Mouse (Mus musculus) gonadal fat pad, adult 2 months (tissue): Measurements from ENCODE around the gene Foxn3. TPM values are rescaled to one million over a fixed set of nuclear protein-coding genes. Genes with fewer than 3 reads are reported as not detected.

Experiments
- DNase-seq: peaks from one replicate; pipeline ENCODE4 v3.0.0-alpha.2; 2012; ENCODE audit warnings: low read depth
- polyA plus RNA-seq: library from polyadenylated mRNA; depleted of rRNA; stranded (reverse); fragments of >200 nt; gene quantifications from 2 replicates; pipeline ENCODE4 v1.2.3, GENCODE M21; 2012

Gene Foxn3
- polyA plus RNA-seq, 1 experiment = 30.5 TPM

DNA sequence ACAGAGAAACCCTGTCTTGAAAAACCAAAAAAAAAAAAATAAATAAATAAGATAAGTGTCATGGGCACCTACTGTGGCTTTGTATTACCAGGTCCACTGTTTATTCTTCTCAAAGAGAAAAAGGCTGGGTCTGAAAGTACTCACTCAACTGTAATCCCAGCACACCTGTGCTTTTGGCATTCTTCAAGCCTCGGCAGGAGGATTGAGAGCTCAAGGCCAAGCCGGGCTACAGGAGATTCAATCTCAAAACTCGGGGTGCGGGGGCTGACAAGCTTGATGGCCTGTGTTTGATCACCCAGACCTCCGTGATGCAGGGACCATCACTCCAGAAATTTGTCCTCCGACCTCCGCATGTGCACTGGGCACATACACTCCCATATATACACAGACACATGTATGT is 174.1 kb downstream of the Foxn3 start:
- DNase-seq = no peak

GRCm38 (mm10) chr12:99385897-99386834 is 177.2 kb downstream of the Foxn3 start:
- no peak for DNase-seq

DNA sequence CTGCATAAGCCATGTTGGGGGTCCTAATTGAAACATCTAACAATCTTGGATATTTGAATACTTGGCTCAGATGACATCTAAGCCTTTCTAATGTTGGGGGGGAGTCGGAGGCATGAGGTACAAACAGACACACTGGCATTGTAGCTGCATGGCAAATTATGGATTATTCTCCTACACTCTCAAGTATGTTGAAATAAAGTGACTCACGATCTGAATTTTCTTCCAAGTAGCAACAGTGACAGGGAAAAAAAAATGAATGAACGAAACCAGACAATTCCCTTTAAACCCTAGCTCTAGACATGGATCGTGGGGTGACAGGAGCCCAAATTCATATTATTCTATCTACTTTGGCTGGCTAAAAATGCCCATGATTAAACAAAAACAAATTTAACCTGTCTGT is 178.3 kb downstream of the Foxn3 start:
- no peak for DNase-seq

DNA sequence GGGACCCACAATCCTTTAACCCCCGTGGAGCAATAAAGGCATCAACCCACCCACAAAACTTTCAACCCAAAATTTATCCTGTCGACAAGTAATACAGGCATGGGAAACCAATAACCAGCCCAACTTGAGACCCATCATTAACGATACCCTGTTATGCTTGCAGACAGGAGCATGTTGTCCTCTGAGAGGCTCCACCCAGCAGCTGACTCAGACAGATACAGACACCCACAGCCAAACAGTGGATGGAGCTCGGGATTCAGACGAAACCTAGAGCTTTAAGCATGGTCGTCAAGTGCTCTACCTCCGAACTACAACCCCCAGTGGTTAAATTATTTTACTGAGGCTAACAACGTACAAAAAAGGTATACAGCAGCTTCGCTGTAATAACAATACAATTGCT is 182.1 kb downstream of the Foxn3 start:
- no peak for DNase-seq

GRCm38 (mm10) chr12:99380855-99381262 is 182.5 kb downstream of the Foxn3 start:
- no peak for DNase-seq

DNA sequence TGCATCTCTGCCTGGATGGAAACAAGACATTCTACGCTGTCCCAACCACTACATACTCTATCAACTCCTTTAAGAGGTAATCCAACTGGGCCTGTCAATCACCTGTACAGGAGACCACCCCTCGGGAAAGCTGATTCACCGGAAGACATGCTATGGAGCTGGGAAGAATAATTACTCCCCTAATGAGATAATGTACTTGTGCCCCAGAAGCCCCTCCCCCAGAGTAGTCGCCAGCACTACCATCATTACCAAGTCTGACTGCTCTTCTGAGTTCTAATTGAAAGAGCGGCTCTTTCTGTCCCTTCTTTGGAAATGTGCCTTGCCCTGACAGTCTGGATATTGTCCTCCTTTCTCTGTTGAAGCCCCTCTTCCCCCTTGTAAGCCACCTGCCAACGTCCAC is 183.3 kb downstream of the Foxn3 start:
- DNase-seq = no peak

DNA sequence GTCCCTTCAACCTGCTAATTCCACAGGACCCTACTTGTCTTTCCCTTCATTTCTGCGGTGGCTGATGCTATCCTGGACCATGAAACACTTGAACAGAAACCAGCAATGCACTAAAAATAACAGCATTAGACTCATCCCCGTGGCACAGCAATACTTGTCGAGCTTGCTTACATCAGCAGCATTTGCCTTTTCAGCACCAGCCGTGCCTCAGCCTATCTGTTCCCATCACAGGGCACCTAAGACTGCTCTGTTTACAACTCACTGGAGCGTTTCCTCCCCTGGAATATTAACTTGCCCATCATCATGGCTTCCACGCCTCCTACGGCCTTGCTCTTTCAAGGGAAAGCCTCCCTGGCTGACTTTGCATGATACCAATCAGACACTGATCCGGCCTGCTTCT is 185.1 kb downstream of the Foxn3 start:
- DNase-seq = no peak

DNA sequence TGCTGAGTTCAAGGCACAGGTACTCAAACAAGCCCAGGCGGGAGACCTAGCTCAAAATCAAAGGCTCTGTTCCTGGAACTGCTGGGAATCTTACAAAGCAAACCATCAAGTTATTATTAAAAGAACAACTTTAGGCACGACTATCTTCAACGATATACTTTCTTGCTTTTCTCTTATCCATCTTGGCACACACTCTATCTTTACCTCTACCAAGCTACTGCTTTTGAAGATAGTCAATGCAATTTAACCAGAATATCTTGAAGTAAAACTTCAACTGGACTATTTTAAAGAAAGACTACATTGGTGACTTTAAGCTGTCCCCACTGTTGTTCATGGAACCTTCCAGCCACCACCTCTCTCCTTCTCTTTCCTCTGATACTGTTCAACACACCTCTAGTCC is 185.7 kb downstream of the Foxn3 start:
- DNase-seq = no peak

DNA sequence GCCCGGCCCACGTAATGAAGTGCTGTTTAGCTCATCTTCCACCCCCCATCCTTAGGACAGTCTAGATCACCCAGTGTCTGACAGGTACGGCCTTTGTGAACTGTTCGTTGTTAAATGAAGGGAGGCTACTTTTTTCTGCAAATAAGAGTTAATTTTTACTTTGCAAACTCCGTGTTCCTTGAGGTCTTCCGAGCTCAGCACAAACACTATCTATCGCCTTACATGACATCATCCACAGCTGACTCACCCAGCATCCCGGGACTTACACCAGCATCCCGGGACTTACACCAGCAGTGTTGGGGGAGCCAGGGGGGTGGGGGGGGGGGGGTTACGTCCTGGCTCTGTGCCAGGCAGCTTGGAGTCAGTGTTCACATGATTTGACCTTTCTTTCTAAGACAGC is 186.3 kb downstream of the Foxn3 start:
- DNase-seq = no peak

GRCm38 (mm10) chr12:99375878-99376454 is 187.4 kb downstream of the Foxn3 start:
- DNase-seq = no peak

DNA sequence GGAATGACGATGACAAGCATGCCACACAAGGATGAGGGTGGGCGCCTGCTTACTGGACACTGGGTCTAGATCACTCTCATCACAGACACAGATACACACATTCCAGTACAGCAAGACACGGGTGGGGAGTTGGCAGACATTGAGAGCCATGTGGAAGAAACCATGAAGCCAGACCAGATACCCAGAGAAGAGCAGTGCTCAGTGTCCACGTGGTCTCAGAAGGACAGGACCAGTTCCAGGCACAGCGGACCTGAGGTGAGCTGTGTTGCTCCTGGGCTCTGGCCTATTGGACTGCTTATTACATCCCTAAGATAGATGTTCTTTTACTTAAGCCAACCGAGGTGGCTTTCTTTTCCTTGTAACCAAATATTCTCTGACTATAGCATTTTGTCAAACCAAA is 188.0 kb downstream of the Foxn3 start:
- DNase-seq = no peak

DNA sequence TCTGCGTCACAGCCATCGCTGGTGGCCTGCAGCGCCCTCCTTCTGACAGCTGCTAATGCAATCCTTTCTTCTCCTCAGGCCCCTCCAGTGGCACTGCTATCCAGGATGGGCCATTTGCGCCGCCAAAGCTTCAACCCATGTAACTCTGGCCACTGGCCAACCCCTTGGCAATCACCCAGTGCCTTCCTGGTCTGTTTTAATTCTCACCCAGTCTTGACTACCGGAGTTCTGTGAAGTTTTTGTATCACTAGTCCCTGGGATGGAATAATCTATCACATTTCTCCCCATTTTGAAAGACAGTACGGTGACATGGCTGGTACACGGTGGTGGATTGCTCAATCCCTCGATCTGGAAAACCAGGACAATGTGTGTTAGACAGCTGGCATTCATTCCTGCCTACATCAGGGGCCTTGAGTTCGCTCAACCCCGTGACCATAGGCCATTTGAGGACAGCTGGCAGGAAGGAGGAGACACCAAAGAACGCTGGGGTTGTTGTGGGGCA is 189.2 kb downstream of the Foxn3 start:
- DNase-seq = no peak

DNA sequence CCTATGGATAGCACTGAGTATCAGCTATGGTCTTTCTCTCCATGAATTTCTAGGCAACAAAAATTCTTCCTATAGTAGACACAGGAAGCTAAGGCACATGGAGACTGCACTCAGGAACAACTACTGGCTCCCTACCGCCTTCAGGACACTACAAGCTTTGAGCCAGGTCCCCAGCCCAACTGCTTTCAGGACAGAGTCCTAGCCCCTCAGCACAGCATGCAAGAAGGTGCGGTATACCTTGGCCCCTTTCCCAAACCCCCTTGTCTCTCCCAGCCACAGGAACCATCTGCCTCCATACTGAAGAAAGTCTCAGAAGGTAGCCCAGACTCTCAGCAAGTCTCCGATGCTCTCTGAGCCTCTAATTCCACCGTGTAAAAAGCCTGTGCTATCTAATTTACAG is 189.8 kb downstream of the Foxn3 start:
- DNase-seq = no peak

GRCm38 (mm10) chr12:99371500-99371899 is 191.9 kb downstream of the Foxn3 start:
- DNase-seq = no peak

DNA sequence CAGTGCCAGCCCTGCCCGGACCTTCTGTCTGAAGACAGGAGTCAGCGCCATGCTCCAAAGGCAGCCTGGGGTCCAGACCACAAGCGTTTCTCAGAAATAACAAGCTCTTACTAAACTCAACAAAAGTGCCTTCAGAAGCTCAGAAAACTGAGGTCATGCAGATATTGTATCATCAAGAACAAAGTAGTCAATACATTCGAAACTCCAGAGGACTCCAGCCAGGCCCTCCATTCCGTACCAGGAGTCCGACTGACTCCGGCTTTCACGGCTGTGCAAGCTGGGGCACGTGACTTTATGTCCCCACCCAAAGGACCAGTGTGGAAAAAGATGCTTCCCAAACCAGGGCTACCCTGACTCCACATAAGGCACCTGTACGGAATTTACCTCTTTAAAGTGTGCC is 195.1 kb downstream of the Foxn3 start:
- no peak for DNase-seq

- no peak for DNase-seq
Observed at GRCm38 (mm10) chr12:99365999-99366398, 197.4 kb downstream of the Foxn3 start.

DNA sequence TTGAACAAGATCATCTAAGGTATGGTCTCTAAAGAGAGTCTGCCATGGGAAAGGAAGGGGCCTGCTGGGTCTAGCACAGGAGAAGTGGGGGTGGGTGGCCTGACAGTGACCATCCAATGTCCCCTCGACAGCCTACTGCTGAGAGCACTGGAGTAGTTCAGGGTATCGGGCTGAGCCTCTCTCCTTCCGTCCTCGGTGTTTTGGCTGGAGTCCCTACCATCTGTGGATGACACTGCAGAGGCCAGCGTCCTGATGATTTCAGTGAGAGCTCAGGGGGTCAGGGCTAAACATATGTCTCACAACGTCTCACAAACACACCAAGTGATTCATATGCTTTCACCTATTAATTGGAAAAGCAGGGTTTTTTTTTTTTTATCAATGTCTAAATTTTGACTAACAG is 199.2 kb downstream of the Foxn3 start:
- DNase-seq = no peak

DNA sequence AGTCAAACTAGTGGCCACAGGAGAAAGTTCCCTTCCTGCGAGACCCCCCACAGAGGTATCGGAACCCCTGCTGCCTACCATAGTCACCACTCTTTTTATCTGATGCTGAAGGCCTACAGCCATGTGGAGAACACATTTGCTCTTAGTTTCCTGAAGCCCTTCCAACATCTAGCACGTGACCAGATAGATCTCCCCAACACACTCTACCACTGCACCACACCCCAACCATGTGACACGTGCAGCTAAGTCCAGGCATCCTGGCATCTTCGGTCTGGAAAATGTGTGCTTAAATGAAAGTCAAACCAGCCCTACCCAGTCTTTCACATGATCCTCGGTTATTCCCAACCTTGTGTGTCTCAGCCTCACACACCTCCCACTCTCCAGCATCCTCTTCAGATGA is 200.4 kb downstream of the Foxn3 start:
- DNase-seq = no peak

DNA sequence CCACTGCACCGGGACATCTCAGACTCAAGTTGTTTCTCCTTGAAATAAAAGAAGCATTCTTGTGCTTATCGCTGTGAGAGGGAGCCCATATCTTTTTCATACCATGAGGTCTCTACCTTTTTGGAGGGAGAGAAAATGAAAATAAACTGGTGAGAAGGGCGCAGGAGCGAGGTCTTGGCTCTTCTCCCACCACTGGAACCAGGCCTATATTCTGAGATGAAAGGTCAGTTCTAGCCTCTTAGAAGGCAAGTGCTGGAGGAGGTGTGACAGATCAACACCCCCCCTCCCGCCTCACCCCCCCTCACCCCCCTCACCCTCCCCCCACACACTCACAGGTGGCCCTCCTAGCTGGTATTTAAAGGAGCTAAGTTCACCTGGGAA is 201.6 kb downstream of the Foxn3 start:
- no peak for DNase-seq

DNA sequence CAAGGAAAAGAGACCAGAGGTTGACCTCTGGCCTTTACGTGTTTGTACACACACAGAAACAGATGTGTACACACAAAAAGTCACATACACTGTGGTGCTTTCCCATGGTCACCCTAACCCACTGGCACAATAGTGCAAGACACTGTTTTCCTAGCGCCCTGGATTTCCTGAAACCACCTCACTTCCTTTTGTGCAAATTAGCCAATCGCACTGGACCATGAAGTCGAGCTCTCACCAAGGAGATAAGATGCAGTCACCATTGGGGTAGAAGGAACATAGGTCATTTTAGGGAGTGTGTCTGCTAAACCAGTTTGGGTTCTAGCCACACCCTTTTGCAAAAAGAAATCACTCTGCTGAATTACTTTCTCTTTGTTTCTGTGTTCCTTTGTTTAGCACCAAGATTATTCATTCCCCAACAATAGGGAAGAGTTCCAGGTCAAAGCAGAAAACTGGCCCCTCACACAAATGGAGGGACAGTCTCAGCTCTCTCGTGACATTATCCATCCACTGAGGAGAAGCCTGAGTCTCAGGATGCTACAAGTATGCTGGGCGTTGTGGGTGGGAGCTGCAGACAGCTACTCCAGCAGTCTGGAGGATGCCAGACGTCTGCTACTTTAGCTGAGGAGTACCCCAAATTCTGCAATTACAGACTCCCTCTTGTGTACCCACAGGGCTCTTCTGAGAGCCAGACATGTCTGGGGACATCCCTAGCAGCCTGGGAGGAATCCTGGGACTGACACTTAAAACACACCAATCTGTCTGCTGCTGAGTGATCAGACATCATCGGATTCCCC is 202.2 kb downstream of the Foxn3 start:
- DNase-seq = no peak

DNA sequence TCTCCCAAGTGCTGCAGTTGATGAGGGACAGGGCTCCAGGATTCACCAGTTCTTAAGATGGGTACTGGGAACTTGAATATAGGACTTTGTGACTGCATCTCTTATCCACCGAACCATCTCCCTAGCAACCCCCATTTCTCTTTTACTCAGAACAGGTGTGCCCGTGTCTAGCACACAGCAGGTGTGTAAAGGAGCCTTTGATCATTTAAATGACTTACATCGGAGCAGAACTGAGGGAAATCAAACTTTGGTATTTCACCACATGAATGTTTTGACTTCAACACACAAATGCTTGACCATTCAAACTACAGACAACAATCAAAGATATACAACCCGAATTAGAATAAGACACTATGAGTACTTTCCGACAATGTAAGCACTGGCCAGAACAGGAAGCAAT is 204.7 kb downstream of the Foxn3 start:
- no peak for DNase-seq

GRCm38 (mm10) chr12:99356660-99357059 is 206.7 kb downstream of the Foxn3 start:
- DNase-seq = no peak

- DNase-seq = no peak
Observed at GRCm38 (mm10) chr12:99353692-99354091, 209.7 kb downstream of the Foxn3 start.
